Mouse (Mus musculus) neural tube, embryonic 12.5 days (tissue): ENCODE results near the gene Tada1. TPM values are rescaled to one million over a fixed set of nuclear protein-coding genes. Genes with fewer than 3 reads are reported as not detected.

ENCODE experiments used
- ATAC-seq: fragments of 200-750 bp; cut with Nextera tagmentation; 2 replicates; pipeline ENCODE4 v1.8.0; 2017; ENCODE audit warnings: low read depth, mild to moderate bottlenecking, moderate TSS enrichment, moderate library complexity; ENCODE audit not compliant: low FRiP score
- H3K27ac ChIP-seq: fragments of 300-500 bp; sonication (generic); 2 replicates; pipeline ENCODE4 v1.5.1; 2016
- H3K27me3 ChIP-seq: fragments of 300-500 bp; sonication (generic); replicated peaks from 2 replicates; pipeline ENCODE4 v1.6.1; 2016; ENCODE audit warnings: mild to moderate bottlenecking
- H3K36me3 ChIP-seq: fragments of 300-500 bp; sonication (generic); 2 replicates; pipeline ENCODE4 v1.6.1; 2016; ENCODE audit warnings: mild to moderate bottlenecking
- H3K4me1 ChIP-seq: fragments of 300-500 bp; sonication (generic); 2 replicates; pipeline ENCODE4 v1.6.1; 2016
- H3K4me2 ChIP-seq: fragments of 300-500 bp; sonication (generic); replicated peaks from 2 replicates; pipeline ENCODE4 v1.6.1; 2016; ENCODE audit warnings: mild to moderate bottlenecking
- H3K4me3 ChIP-seq: fragments of 300-500 bp; sonication (generic); 2 replicates; pipeline ENCODE4 v1.5.1; 2016
- H3K9ac ChIP-seq: fragments of 300-500 bp; sonication (generic); 2 replicates; pipeline ENCODE4 v1.6.1; 2016; ENCODE audit warnings: mild to moderate bottlenecking
- H3K9me3 ChIP-seq: fragments of 300-500 bp; sonication (generic); 2 replicates; pipeline ENCODE4 v1.6.1; 2016; ENCODE audit warnings: mild to moderate bottlenecking
- WGBS: fragments of 180-500 bp; shearing (Covaris S2); methylation state at CpG from one replicate; pipeline ENCODE4 v1.1.7; 2016; 5-methylcytosine and 5-hydroxymethylcytosine counted together
- polyA plus RNA-seq: library from polyadenylated mRNA; unstranded; fragments of >200 nt; fragmentation: Nextera tagmentation; extraction: Ambion mirVana; gene quantifications from 2 replicates; pipeline ENCODE4 v1.2.1, GENCODE M21; 2016

The Tada1 gene
- polyA plus RNA-seq, 1 experiment from 2014 or later: 60.2 TPM

DNA sequence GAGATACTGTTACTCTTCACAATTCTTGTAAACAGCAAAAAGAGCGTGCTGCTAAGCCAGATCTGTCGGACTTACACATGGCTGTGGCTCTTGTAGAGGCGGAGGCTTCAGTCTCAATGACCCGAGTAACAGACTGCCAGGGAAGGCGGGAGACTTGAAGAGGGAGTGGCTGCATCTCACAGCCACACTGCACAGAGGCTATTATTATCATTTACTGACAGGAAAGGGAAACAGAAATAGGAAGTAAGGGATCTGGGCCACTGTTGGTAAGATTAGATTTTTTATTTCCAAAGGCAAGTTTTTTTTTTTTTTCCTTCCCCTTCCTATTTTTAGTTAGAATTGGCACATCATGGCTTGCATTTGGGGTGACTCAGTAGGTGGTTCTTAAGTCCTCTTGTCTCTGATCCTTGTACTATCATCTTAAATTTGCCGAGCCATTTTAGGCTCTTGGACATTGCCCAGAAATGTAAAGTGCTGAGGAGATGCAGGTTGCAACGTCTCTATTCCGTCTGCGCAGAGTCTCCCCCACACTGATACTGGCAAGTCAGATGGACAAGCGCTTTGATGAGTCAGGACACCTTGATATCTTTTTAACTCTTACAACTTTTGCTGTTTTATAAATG lies 51.0 kb downstream of the Tada1 start:
- Histone ChIP-seq H3K36me3 (no peaks in the 10 kb centered on the region), H3K4me2 (no peak overlapping the region), H3K9me3 (no peaks in the 10 kb centered on the region), H3K4me1 (no peaks in the 10 kb centered on the region), H3K27ac (no peak overlapping the region), H3K27me3 (no peaks in the 10 kb centered on the region), H3K4me3 (no peak overlapping the region), H3K9ac (no peak overlapping the region)
- WGBS: 64% methylated on average over 10 of the region's 10 CpGs
- no peak for ATAC-seq

- H3K9ac ChIP-seq: no peak overlapping the region
- no peak overlapping the region for H3K4me3 ChIP-seq
- H3K4me1 ChIP-seq: no peaks in the 10 kb centered on the region
- 74% methylated on average over 6 of the region's 6 CpGs for WGBS
- H3K9me3 ChIP-seq: no peaks in the 10 kb centered on the region
- no peak overlapping the region for H3K27ac ChIP-seq
- no peaks in the 10 kb centered on the region for H3K36me3 ChIP-seq
- no peak overlapping the region for H3K4me2 ChIP-seq
- no peak for ATAC-seq
- no peaks in the 10 kb centered on the region for H3K27me3 ChIP-seq
These were observed 60.5 kb downstream of the Tada1 start for GRCm38 (mm10) chr1:166439426-166439825.

- WGBS: 92% methylated on average over 3 of the region's 3 CpGs
- Histone ChIP-seq H3K9ac (no peak overlapping the region), H3K4me3 (no peak overlapping the region), H3K9me3 (no peaks in the 10 kb centered on the region), H3K4me1 (no peaks in the 10 kb centered on the region), H3K27ac (no peak overlapping the region), H3K4me2 (no peak overlapping the region), H3K27me3 (no peaks in the 10 kb centered on the region), H3K36me3 (no peaks in the 10 kb centered on the region)
- ATAC-seq: no peak
These were observed 63.1 kb downstream of the Tada1 start for GRCm38 (mm10) chr1:166441992-166442391.

Other genes starting within 250 kb of the Tada1 start
- gene Gpa33, start 248.9 kb upstream of the Tada1 start, polyA plus RNA-seq: 0.29 TPM in 1 of 2 replicates, not detected in the other
- gene Mael, start 140.3 kb upstream of the Tada1 start, polyA plus RNA-seq: not detected in 2 replicates
- gene Ildr2, start 125.0 kb upstream of the Tada1 start, polyA plus RNA-seq: 5.1 and 5.3 TPM in 2 replicates
- 39.1 and 43.6 TPM in 2 replicates for gene Pogk, start 30.8 kb downstream of the Tada1 start, polyA plus RNA-seq
- not detected in 2 replicates for gene Gm4846, start 118.5 kb downstream of the Tada1 start, polyA plus RNA-seq